Mouse (Mus musculus) lung, postnatal 36 days (tissue): ENCODE data around the gene Rps10.
"Not testable (repeated sequence)": the region's sequence is repeated elsewhere in the genome, so short reads cannot be mapped to it uniquely, and the experiment has no call there.

Experiments
- DNase-seq: peaks from one replicate; pipeline ENCODE4 v3.0.0; 2022; ENCODE audit warnings: mixed read lengths

Rps10 gene

DNA sequence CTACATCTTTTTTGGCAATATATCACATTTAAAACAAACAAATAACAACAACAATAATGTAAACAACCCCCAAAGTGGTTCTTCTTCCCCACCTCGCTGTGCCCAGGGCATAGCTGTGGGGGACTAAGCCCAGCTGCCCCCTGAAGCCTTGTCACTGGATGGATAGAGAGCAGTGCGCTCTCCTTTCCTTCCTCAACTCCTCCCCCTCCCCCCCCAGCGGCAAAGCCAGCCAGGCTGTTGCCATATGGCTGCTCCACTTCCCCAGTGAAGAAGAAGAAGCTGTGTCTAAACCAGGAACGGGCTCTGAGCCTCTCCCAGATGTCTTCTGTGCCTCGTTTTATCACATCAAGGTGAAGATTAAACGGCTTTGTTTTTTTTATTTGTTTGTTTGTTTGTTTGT, 6.6 kb upstream of the Rps10 start:
- no peak for DNase-seq

DNA sequence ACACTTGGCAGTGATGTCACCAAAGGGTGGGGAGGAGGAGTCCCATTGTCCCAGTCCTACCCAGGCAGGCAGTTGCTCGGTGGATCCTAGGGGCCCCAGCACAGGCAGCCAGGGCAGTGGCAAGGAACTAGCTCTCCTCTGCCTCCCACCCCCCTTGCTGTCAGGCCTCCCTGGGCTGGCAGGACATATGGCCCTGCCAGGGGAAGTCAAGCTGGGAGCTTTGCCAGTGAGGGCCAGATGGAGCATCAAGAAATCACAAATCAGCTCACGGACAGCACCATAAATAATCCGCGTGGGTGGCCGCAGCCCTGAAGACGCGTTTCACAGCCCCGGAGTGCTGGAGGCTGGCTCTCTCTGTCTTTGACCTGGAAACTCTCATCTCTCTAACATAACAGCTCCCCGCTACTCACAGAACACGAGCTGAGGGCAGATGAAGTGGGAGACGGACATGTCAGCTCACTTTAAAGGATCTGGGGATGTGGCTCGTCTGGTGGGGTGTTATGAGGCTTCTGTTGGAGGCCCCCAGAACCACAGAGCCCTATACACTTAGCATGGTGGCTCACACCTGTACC, 6.1 kb upstream of the Rps10 start:
- DNase-seq: no peak

DNA sequence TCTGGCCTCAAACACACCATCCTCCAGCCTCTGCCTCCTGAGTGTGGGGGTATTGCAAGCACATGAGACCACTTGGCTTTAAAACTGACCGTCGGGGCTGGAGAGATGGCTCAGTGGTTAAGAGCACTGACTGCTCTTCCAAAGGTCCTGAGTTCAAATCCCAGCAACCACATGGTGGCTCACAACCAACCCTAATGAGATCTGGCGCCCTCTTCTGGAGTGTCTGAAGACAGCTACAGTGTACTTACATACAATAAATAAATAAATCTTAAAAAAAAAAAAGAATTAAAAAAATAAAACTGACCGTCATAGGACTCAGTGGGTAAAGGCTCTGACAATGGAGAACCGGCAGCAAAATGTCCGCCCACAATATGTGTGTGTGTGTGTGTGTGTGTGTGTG, 3.4 kb upstream of the Rps10 start:
- not testable (repeated sequence) for DNase-seq

DNA sequence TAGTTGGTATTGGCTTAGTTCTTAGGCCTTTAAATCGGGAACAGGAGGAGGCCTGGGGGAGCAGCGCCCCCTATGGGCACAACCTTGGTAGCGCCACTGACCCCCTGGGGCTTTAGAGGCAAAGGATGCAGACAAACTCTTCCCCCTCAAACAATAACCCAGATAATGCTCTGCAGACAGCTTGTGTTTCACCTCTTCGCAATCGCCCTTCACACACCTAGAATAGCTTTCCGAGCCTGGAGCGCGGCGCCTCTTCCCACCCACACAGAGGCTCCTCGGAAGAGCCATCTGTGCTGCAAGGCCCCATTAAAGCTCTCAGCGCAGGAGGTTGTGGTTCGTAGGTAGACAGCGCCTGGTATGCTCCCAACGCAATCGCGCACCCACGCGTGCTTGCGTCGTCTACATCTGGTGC, 2.5 kb upstream of the Rps10 start:
- DNase-seq: no peak

DNA sequence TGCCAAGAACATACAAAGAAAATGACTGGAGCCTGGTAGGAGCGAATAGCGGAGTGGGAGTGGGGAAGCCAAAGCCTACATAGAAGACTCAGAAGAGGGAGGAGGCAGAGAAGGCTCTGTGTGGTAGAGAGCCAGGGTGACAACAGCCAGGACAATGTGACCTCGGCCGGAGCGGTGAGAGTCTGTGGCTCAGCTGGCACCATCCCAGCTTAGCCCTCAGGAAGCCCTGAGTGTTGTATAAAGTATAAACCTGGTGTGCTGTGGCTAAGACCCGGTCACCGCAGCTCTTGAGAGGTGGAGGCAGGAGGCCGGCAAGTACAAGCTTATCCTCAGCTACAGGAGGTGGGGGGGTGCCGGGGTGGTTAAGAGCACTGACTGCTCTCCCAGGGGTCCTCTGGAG, 864 bp upstream of the Rps10 start:
- no peak for DNase-seq

DNA sequence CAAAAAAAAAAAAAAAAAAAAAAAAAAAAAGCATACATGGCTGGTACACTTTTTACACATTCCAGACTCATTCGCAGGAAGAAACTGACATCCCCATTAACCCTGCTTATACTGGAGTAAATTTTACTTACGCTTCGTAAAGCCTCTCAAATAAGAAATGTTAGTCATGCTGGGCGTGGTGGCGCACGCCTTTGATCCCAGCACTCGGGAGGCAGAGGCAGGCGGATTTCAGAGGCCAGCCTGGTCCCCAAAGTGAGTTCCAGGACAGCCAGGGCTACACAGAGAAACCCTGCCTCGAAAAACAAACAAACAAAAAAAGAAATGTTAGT, 930 bp downstream of the Rps10 start:
- DNase-seq: not testable (repeated sequence)

DNA sequence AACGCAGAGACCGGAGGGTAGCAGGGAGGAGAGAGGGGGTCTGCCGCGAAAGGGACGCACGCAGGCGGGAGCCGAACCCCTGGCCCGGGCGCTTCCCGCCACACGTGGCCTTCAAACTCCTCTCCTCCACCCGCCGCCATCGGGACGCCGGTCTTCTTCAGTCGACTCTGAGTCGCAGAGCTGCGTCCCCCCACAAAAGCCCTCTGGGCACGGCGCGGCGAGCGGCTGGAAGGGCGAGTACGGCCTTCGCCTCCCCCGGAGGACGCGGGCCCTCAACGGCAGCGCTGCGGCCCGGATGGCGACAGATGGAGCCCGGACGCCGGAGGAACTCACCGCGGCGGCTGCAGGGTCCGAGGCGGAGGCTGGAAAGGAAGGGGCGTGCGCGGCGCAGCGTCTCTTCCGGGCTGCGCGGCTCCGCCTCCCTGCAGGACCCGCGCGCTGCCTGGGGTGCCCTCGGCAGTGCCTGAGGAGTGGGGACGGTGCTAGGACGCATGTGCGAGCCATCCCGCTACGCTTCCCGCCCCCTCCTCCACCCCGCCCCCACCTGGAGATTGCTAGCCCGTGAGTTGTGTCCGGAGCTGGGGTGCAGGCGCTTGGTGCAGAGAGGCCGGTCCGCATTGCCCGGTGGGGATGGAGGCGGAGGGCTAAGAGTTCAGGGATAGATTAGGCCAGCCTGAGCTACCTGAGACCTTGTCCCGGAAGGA, 1.4 kb downstream of the Rps10 start, which contains the start of gene RPS10-NUDT3:
Gene RPS10-NUDT3 (minus strand): TSS at position 352 of the 704 bp plus-strand sequence.
- DNase-seq: peak; percentile 93

DNA sequence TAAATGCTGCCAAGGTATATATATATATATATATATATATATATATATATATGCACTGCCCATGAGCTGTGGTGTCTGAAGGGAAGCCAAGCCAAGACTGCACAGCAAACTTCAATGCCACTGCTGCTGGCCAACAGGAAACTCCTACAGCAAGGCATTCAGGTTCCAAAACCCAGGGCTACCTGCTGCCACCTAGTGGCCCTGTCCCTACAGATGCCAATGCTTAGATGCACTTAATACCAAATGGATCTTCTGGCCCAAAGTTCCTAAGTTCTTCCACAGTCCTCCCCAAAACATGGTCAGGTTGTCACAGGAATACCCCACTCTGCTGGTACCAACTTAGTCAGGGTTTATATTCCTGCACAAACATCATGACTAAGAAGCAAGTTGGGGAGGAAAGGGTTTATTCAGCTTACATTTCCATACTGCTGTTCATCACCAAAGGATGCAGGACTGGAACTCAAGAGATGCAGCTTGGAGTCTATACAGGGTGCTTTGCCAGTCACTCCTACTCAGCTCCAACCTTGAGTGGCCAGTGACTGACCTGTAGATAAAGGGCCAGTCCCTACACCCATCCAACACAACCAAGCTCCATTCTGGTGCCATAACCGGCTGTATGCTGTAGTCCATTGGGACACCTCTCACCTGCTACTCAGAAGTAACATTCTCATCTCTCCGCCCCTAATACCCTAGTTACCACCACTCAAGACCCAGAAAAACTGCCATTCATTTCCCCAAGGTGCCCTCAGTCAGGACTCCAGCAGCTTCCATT, 7.0 kb downstream of the Rps10 start:
- peak; percentile 95 for DNase-seq

DNA sequence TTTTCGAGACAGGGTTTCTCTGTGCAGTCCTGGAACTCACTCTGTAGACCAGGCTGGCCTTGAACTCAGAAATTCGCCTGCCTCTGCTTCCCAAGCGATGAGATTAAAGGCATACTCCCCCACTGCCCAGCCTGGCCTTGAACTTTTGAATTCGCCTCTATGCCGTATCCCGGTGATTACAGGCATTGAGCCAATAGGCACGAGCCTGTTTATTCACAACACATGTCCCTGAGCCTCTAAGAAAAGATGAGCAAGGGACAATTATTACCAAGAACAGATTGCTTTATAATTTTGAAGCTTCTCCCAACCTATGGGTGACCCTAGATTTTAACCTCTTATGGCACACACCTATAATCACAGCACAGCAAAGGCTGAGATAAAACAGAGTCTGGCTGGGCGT, 8.1 kb downstream of the Rps10 start:
- no peak for DNase-seq

DNA sequence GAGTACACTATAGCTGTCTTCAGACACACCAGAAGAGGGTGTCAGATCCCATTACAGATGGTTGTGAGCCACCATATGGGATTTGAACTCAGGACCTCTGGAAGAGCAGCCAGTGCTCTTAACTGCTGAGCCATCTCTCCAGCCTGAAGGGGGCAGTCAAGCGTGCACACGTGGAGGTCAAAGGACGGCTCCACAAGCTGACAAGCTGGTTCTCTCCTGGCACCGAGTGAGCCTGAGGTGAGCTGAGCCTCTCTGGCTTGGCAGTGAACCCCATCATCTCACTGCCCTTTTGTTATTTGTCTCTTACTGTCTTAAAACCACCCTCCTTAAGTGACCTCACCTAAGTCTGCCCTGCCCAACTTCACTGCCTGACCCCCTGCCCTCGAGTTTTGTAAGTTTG, 9.0 kb downstream of the Rps10 start:
- no peak for DNase-seq

DNA sequence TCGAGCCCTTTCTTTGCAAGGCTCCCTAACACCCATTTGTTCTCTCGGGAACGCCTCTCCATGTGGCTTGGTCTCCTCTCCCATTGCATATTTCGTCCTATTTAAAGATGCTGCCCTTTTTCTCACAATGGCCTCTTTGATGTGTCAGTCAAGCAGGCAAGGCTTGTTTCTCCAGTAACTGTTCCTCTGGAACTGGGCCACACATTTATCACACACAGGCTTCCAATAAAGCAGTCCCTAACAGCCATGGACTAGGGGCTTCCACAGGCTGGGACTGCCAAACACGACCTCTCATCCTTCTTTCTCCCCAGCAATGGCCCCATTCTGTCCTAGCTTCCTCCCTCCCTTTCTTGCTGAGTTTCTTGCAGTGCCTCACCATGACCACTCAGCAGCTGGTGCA, 9.8 kb downstream of the Rps10 start:
- no peak for DNase-seq

DNA sequence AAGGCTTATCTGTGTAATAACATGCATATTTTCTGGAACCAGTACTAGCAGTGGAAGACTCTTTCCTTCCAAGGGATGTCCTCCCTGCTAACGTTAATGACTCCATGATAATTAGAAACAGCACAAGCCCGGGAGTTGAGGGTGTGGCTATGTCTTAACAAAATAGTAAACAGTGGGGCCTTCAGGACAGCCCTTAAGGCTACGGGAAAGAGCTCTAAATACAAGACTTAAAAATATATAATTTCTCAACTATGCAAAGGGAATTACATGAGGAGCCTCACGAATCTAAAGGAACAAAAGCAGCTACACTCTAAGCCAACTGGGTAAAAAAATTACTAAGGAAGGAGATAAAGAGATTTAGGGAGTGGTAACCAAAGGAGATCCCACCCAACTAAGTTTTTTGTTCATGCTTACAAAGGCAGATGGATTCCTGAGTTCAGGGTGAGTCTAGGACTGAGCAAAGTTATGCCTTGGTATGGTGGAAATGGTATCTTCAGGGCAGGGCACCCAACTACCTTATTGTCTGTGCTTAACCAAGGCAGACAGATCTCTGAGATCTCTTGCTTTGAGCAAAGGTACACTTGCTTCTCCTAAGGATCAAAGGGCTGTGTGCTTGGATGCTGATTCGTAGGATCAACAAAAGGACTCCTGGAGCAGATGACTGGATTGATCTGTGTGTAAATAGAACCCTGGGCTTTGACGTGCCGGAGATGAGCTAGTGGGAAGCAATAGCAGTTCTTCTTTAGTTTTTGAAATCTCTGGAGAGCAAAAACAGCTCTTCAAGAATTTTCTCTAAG, 10.8 kb downstream of the Rps10 start:
- no peak for DNase-seq

DNA sequence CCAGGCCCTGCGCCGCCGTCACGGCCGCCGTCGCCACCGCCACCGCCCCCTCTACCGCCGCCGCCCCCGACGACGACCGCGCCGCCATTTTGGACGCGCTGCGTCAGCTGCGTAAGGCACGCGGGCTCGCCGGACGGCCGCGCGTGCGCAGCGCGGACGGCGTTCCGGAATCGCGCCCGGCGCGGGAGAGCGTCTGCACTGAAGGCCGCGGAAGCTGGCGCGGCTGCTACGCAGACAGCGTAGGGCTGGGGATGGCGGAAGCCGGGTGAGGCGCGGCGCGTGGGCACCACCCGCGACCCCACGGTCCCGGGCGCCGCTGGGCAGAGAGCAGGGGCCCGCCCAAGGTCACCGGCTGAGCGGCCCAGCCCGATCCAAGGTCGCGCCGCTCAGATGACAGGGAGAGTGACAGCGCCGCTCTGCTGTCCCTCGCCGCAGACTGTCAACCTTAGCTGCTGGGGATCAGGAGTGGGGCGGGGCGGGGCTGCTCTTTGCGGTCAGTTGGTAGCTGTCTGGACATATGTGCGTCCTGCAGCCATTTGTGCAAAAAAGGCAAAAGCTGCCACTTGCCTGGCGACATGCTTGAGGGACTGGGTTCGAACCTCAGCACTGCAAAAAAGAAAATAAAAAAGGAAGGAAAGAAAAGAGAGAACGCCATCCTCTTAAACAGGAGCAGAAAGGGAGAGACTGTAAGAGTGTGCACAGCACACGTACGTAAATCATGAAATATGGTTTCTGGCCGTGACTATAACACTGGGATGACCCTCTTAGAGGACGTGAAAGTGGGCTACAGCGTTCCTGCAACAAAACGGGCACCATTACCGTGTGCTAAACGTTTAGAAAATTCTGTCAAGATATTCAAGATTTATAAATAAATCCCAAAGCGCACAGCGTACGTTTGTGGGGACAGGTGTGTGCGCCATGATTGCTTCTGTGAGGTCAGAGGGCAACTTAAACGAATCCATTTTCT, 12.8 kb downstream of the Rps10 start, which contains the start of gene Nudt3:
Gene Nudt3 (minus strand): TSS at position 136 of the 967 bp plus-strand sequence.
- peak; percentile 89 for DNase-seq

DNA sequence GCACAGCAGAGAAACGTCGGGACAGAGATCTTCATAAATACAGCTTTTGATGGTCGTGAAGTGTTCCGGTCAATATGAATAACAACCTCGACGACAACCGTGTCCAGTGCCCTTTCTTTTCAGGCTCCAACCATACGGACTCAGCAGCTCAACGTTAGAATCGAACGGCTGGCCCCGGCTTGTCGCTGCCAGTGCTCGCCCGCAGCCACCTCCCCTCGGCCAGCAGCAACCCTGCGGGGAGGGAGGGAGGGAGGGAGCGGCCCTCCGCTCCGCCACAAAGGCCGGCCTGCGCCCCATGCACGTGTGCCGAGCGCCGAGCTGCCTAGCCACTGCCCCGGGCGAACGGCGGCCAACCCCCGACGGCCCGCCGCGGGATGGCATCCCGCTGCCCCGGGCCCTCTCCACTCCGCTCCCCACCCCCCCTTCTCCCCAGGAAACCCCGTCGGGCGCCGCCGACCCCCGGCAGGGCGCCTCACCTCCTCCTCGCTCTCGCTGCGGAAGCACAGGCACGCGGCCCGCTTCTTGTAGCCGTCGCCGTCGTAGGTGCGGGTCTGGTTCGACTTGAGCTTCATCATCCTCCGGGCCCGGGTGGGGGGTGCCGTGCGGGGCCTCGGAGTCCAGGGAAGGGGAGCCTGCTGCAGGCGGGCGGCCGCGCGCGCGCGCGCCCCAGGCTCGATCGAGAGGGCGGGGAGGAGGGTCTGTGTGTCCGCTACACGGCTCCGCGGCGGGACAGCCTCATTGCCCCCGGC, 13.7 kb downstream of the Rps10 start:
- DNase-seq: peak; percentile 30

DNA sequence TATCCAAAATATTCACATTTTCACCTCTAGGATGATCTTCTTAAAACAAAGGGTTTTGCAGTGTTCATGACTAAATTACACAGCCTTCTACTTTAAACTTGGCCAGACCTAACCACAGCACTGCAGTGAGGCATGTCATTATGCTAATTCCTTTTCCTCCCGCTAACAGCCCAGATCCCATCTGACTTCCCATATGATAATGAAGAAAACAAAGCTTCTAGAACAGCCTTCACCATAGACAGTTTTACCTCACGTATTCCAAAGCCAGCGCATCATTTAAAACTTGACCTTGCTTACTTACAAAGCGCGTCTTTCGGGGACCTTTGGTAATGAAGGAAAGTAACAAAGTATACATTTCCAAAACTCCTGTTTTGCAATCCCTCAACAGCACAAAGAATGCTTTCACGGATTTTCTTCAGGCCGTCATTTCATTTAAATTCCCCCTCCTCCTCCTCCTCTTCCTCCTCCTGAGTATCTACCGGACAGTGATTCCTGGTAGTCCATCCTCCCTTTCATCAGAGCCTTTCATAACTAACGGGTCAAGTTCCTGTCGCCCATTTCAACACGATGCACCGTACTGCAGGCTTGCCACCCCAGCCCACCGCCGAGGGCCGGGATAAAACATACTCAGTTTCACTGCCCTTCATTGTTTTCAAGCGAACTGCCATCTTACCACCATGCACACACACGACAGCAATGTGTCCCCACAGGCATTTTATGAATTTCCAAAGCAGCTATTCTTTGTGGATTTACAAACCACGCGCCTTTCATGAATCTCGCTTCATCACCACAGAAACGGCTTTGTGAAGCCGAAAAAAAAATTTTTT, 14.6 kb downstream of the Rps10 start:
- DNase-seq: peak; percentile 33

DNA sequence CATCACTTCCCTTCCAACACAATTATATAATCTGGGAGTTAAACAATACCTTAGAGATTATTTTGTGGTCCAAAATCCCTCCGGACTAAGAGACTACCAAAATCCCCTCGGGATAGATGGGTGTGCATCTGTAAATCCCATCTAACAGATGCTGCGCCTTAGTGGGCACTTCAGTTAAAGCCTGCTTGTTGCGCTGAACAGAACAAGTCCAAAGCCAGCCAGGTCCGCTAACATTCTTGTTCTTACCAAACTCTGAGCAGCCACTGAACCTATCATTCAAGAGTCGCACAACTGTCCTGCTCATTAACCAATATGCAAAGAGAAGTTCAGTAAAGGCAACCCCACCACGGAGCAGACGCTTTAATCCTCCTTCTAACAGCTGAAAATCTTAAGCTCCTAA, 15.3 kb downstream of the Rps10 start:
- DNase-seq: no peak

DNA sequence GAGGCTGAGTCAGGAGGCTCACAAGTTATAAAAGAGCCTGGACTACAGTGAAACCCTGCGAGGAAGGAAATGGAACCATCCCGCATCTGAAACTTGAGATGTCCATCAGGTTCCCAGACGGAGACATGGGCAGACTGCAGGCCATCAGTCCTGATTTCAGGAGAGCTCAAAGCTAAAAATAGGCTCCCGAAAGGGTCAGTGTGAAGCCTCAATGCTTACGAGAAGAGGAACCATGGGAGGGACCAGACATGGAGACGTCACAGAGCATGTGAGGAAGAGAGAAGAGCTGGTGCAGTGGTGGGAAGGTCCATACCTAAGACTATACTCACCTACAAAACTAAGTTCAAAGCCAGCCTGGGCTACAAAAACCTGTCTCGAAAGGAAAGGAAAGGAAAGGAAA, 21.1 kb downstream of the Rps10 start:
- DNase-seq: no peak

DNA sequence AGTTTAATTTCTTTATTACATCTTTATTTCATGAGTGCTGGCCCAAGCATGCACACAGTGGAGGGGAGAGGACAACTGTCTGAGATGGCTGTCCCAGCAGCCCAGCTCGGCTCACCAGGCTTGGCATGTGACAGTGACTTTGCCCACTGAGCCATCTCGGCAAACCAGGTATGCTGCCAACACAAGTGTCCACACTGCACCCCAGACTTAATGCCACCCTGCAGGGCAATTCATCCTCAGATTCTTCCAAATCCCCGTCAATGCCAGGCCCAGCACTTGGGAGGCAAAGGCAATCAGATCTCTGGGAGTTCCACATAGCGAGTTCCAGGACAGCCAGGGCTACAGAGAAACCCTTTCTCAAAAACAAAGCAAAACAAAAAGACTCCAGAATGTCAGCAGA, 23.5 kb downstream of the Rps10 start:
- DNase-seq: no peak

DNA sequence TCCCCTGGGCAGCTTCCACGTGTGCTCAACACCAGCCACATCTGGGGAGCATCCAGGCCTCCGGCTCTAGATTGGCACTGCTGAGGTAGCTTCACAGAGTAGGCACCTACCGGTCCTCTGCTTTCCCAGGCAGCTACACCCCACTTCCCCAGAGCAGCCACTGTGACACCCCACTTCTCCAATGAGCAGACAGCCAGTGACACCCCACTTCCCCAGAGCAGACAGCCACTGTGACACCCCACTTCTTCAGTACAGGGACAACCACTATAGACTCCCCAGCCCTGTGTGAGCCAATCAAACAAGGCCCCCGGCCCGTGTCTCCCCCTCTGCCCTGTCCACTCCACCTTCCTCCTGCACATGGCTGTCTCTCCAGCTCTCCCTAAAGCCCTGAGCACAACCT, 24.5 kb downstream of the Rps10 start:
- DNase-seq: no peak

DNA sequence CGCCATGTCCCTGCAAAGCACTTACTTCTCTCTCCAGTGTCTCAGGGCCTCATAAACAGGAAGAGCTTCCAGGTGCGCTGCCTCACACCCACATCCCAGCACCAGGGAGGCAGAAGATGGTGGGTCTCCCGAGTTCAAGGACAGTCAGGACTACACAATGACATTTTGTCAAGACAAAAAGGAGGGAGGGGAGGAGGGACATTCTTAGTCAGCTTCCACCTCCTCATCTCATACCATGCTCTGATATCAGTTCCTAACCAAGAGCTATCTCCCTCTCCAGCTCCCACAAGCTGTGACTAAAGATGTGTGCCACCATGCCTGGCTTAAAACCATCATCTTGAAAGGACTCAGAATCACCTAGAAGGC, 25.0 kb downstream of the Rps10 start:
- no peak for DNase-seq
